Mouse (Mus musculus) CD4-positive helper T cell, adult 2 months (primary cell): Measurements from ENCODE around the gene Spam1.

ENCODE experiments used
- DNase-seq: peaks from one replicate; pipeline ENCODE4 v3.0.0-alpha.2; 2012; ENCODE audit warnings: low read depth, missing footprints, low spot score

Gene Spam1

DNA sequence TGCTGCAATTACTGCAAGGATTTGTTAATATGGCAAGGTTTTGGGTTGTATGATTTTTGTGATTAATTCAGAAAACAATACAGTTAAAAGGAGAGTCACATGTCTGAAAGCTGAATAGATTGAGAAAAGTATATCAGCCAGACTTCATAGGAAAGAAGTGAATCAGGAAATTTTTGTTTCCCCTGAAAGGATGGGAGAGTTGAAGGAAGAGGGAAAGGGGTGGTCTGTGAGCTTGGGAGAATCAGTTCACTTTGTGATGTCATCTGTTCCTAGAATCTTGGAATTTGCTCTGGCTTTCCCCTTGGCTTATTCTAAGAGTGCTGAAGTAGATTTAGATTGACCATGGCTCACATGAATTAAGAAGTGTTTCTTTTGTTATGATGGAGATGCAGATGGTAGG lies at the start of gene Spam1:
Gene Spam1, plus strand, starts transcription at position 301 of the 400 bp plus-strand sequence.
- no peak for DNase-seq

GRCm38 (mm10) chr6:24748029-24748428 lies 43.0 kb upstream of the Spam1 start, which contains the start of gene Hyal4:
Gene Hyal4 (plus strand): TSS chr6:24748329.
- DNase-seq: no peak

- DNase-seq: no peak
Observed at GRCm38 (mm10) chr6:24759281-24759680, 31.7 kb upstream of the Spam1 start.

GRCm38 (mm10) chr6:24766261-24766660 lies 24.7 kb upstream of the Spam1 start:
- DNase-seq: no peak

DNA sequence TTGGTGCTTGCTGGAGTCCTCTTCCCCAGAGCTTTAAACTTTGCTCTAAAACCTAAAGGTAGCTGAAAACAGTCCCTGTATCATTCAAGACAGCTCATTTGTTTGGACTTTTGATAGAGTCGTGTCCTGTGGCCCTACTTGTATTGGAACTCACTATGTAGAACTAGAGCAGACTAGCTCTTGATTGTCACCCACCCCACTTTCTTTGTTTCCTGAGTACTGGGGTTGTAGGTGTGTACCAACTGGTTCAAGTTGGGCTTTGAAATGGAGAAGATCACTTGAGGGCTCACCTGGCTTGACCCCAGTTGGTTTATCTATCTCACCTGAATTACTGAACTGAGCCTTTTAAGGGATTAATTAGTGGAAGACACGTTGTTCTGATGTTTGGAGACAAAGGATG lies 11.8 kb upstream of the Spam1 start:
- no peak for DNase-seq

DNA sequence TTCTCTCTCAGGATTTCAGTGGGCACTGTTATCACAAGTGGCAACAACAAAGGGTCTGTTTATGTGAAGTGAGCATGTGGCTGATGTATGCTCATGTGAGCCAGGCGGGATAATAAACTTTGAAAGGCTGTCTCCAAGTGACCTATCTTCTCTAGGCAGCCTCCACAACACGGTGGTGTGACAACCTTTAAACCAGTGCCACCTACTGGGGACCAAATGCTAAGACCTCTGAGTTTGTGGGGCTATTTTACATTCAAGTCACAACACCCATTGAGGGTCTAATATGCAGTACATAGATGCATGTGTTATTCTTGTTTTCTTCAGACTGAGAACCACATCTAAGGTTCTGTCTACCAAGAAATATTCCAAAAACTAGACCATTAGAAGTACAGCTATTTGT lies 31.1 kb downstream of the Spam1 start:
- DNase-seq: no peak
